Mouse (Mus musculus) heart, adult 2 months (tissue): ENCODE results near the gene Lsm10. TPM values are rescaled to one million over a fixed set of nuclear protein-coding genes. Genes with fewer than 3 reads are reported as not detected.
A peak's percentile ranks its signal among the peaks of the same experiment; 100 is the strongest.

Experiments used
- DNase-seq, 2 experiments: peaks; one replicate each; pipeline ENCODE4 v3.0.0; 2021
- H3K27ac ChIP-seq: fragments of 200-600 bp; 2 replicates; pipeline ENCODE4 v1.8.1; 2022
- H3K27me3 ChIP-seq: fragments of 200-500 bp; 2 replicates; pipeline ENCODE4 v1.6.1; 2012; ENCODE audit warnings: mild to moderate bottlenecking, low read length, inconsistent platforms, mixed read lengths; ENCODE audit not compliant: control insufficient read depth, insufficient read depth
- H3K36me3 ChIP-seq: fragments of 200-500 bp; 2 replicates; pipeline ENCODE4 v1.6.1; 2012; ENCODE audit warnings: low read length, inconsistent platforms; ENCODE audit not compliant: control insufficient read depth, insufficient read depth
- H3K4me1 ChIP-seq: fragments of 200-500 bp; 2 replicates; pipeline ENCODE4 v1.6.1; 2011; ENCODE audit warnings: low read length; ENCODE audit not compliant: control insufficient read depth, insufficient read depth
- H3K4me3 ChIP-seq: fragments of 200-600 bp; 2 replicates; pipeline ENCODE4 v1.8.1; 2022
- H3K79me2 ChIP-seq: fragments of 200-500 bp; replicated peaks from 2 replicates; pipeline ENCODE4 v1.6.1; 2012; ENCODE audit warnings: mild to moderate bottlenecking, inconsistent platforms, low read length, moderate library complexity, mixed read lengths; ENCODE audit not compliant: control insufficient read depth, insufficient read depth
- H3K9ac ChIP-seq: fragments of 200-500 bp; 2 replicates; pipeline ENCODE4 v1.6.1; 2012; ENCODE audit warnings: low read depth, mild to moderate bottlenecking, control low read depth, inconsistent platforms, low read length, mixed read lengths
- CTCF ChIP-seq: fragments of 200-600 bp; IDR thresholded peaks from 2 replicates; pipeline ENCODE4 v1.8.1; 2022; ENCODE audit warnings: antibody characterized with exemption, mild to moderate bottlenecking, moderate library complexity
- EP300 ChIP-seq: fragments of 200-500 bp; IDR thresholded peaks from 2 replicates; pipeline ENCODE4 v1.6.1; 2011; ENCODE audit warnings: low read depth, low read length, control low read depth; ENCODE audit not compliant: insufficient read depth
- POLR2A ChIP-seq: fragments of 200-500 bp; IDR thresholded peaks from 2 replicates; pipeline ENCODE4 v1.6.1; 2011; ENCODE audit warnings: mild to moderate bottlenecking, low read depth, low read length, control low read depth; ENCODE audit not compliant: insufficient read depth
- WGBS: fragments of 180-500 bp; shearing (Covaris S2); methylation state at CpG from one replicate; pipeline ENCODE4 v1.1.7; 2018; 5-methylcytosine and 5-hydroxymethylcytosine counted together
- intact Hi-C: fragments of 180-260 bp; cut with DNase I; formaldehyde crosslinking; loops from one replicate; pipeline ENCODE4 v1.15.1; 2025
- polyA plus RNA-seq: library from polyadenylated mRNA; depleted of rRNA; stranded (reverse); fragments of >200 nt; gene quantifications from 2 replicates; pipeline ENCODE4 v1.2.3, GENCODE M21; 2012
- total RNA-seq, 2 experiments: library from RNA; stranded (reverse); gene quantifications; 2 replicates each; pipeline ENCODE4 v1.2.3; 2021

The Lsm10 gene
- total and polyA plus RNA-seq, 3 experiments = 17.0 to 33.1 (median 18.9) TPM

- WGBS = 1% methylated on average over 34 of the region's 34 CpGs
- no peaks in the 10 kb centered on the region for H3K27me3 ChIP-seq
- peaks cover 6% of the 10 kb centered on the region; the same call in 1 of the 2 replicates for H3K36me3 ChIP-seq
- peaks cover 26% of the 10 kb centered on the region for H3K4me1 ChIP-seq
- TF ChIP-seq EP300 = no peak
- TF ChIP-seq CTCF = no peak
- TF ChIP-seq POLR2A = no peak
- H3K4me3 ChIP-seq = peak overlapping the region; percentile 96
- H3K9ac ChIP-seq = peak overlapping the region; percentile 76
- peak; percentile 47 to 53 for DNase-seq
- intact Hi-C loops = loop anchor here (5.0 kb wide), 1 partner anchor 158 kb away; the partner anchor contains the start of gene Trappc3
- H3K79me2 ChIP-seq = peaks cover 2% of the 10 kb centered on the region; the same call in 1 of the 2 replicates
- peak overlapping the region; percentile 97 for H3K27ac ChIP-seq
Measured at GRCm38 (mm10) chr4:126104261-126105075, 8.0 kb downstream of the Lsm10 start.

- H3K9ac ChIP-seq = no peak overlapping the region
- peaks cover 34% of the 10 kb centered on the region for H3K4me1 ChIP-seq
Measured at GRCm38 (mm10) chr4:126105131-126105783, 8.8 kb downstream of the Lsm10 start.

GRCm38 (mm10) chr4:126108061-126108740 is 11.8 kb downstream of the Lsm10 start:
- Histone ChIP-seq H3K27ac (peak overlapping the region; percentile 97), H3K36me3 (peaks cover 8% of the 10 kb centered on the region; the same call in 1 of the 2 replicates), H3K79me2 (peaks cover 2% of the 10 kb centered on the region), H3K4me1 (peaks cover 42% of the 10 kb centered on the region), H3K27me3 (no peaks in the 10 kb centered on the region), H3K9ac (0 out of 2 replicates have a peak overlapping the region, but pooled peaks have one; percentile 12), H3K4me3 (no peak overlapping the region)
- 29% methylated on average over 8 of the region's 8 CpGs for WGBS
- intact Hi-C loops = no loop called here
- TF ChIP-seq EP300 (no peak), POLR2A (0 out of 2 replicates have a peak, but pooled peaks have one; percentile 43), CTCF (no peak)
- DNase-seq = peak in 1 of 2 experiments; percentile 36

More at GRCm38 (mm10) chr4:126105131-126105783, 8.8 kb downstream of the Lsm10 start:
- DNase-seq = no peak
- intact Hi-C loops = no loop called here
- Histone ChIP-seq H3K4me3 (peak overlapping the region; percentile 96; the same call in 1 of the 2 replicates), H3K36me3 (peaks cover 10% of the 10 kb centered on the region; the same call in 1 of the 2 replicates), H3K79me2 (peaks cover 2% of the 10 kb centered on the region; the same call in 1 of the 2 replicates), H3K27me3 (no peaks in the 10 kb centered on the region), H3K27ac (no peak overlapping the region; the same call in 1 of the 2 replicates)
- 65% methylated on average over 7 of the region's 7 CpGs for WGBS
- TF ChIP-seq EP300 (no peak), POLR2A (no peak), CTCF (no peak)

GRCm38 (mm10) chr4:126109613-126110373 is 13.4 kb downstream of the Lsm10 start:
- intact Hi-C loops = no loop called here
- H3K4me1 ChIP-seq = peaks cover 49% of the 10 kb centered on the region
- 22% methylated on average over 10 of the region's 10 CpGs for WGBS
- TF ChIP-seq POLR2A (no peak), EP300 (no peak), CTCF (no peak)
- no peaks in the 10 kb centered on the region for H3K27me3 ChIP-seq
- peak overlapping the region; percentile 97 for H3K27ac ChIP-seq
- peak overlapping the region; percentile 40 for H3K4me3 ChIP-seq
- H3K79me2 ChIP-seq = peaks cover 3% of the 10 kb centered on the region
- DNase-seq = no peak
- peaks cover 8% of the 10 kb centered on the region; the same call in 1 of the 2 replicates for H3K36me3 ChIP-seq
- H3K9ac ChIP-seq = peak overlapping the region; percentile 26
